Mouse (Mus musculus) ES-Bruce4 (cell line): ENCODE data around the gene Cenph.
"Not testable (repeated sequence)": the region's sequence is repeated elsewhere in the genome, so short reads cannot be mapped to it uniquely, and the experiment has no call there.

Experiments
- CTCF ChIP-seq: IDR thresholded peaks from one replicate; pipeline ENCODE4 v1.8.1; 2011; ENCODE audit warnings: low read depth, low read length
- EP300 ChIP-seq: IDR thresholded peaks from 2 replicates; pipeline ENCODE4 v1.6.1; 2011; ENCODE audit warnings: low read depth, low read length; ENCODE audit not compliant: insufficient read depth

- not testable (repeated sequence) for TF ChIP-seq CTCF, EP300
Observed at GRCm38 (mm10) chr13:100731462-100732046, 44.1 kb downstream of the Cenph start.
